Mouse (Mus musculus): Measurements from ENCODE around the gene Alg14. TPM values are rescaled to one million over a fixed set of nuclear protein-coding genes. Genes with fewer than 3 reads are reported as not detected.
A peak's percentile ranks its signal among the peaks of the same experiment; 100 is the strongest.

The Alg14 gene
- 10 to 100 TPM in 2 of 4 experiments, 1 to 10 TPM in 2; 7.5 to 12.4 (median 10.9) TPM for total RNA-seq (2022)

GRCm38 (mm10) chr3:121291560-121292258, at the start of gene Alg14:
Gene Alg14, plus strand, starts transcription at chr3:121291773.
- peak; percentile 98 for DNase-seq (ENCODE audit: low spot score)

- DNase-seq (ENCODE audit: low spot score), result no peak
Measured at GRCm38 (mm10) chr3:121242111-121242936, 49.2 kb upstream of the Alg14 start.

- no peak for DNase-seq (ENCODE audit: low spot score)
Measured at GRCm38 (mm10) chr3:121242941-121243340, 48.6 kb upstream of the Alg14 start.

- DNase-seq (ENCODE audit: low spot score), result no peak
Measured at GRCm38 (mm10) chr3:121250048-121250447, 41.5 kb upstream of the Alg14 start.

- DNase-seq (ENCODE audit: low spot score), result no peak
Measured at GRCm38 (mm10) chr3:121250576-121251433, 40.8 kb upstream of the Alg14 start.

- no peak for DNase-seq (ENCODE audit: low spot score)
Measured at GRCm38 (mm10) chr3:121255501-121255900, 36.1 kb upstream of the Alg14 start.

- DNase-seq (ENCODE audit: low spot score), result no peak
Measured at GRCm38 (mm10) chr3:121256131-121256530, 35.4 kb upstream of the Alg14 start.

GRCm38 (mm10) chr3:121257418-121257817, 34.2 kb upstream of the Alg14 start:
- no peak for DNase-seq (ENCODE audit: low spot score)

GRCm38 (mm10) chr3:121258521-121259478, 32.8 kb upstream of the Alg14 start:
- DNase-seq (ENCODE audit: low spot score), result no peak

GRCm38 (mm10) chr3:121260041-121260440, 31.5 kb upstream of the Alg14 start:
- DNase-seq (ENCODE audit: low spot score), result no peak

GRCm38 (mm10) chr3:121260831-121261230, 30.7 kb upstream of the Alg14 start:
- DNase-seq (ENCODE audit: low spot score), result no peak

- DNase-seq (ENCODE audit: low spot score), result no peak
Measured at GRCm38 (mm10) chr3:121261251-121261650, 30.3 kb upstream of the Alg14 start.

GRCm38 (mm10) chr3:121261939-121262520, 29.5 kb upstream of the Alg14 start:
- no peak for DNase-seq (ENCODE audit: low spot score)

GRCm38 (mm10) chr3:121262521-121263204, 28.9 kb upstream of the Alg14 start:
- no peak for DNase-seq (ENCODE audit: low spot score)

GRCm38 (mm10) chr3:121263205-121263548, 28.4 kb upstream of the Alg14 start:
- DNase-seq (ENCODE audit: low spot score), result no peak

- no peak for DNase-seq (ENCODE audit: low spot score)
Measured at GRCm38 (mm10) chr3:121264242-121264641, 27.3 kb upstream of the Alg14 start.

- DNase-seq (ENCODE audit: low spot score), result no peak
Measured at GRCm38 (mm10) chr3:121267283-121267682, 24.3 kb upstream of the Alg14 start.

- DNase-seq (ENCODE audit: low spot score), result no peak
Measured at GRCm38 (mm10) chr3:121272577-121272976, 19.0 kb upstream of the Alg14 start.

GRCm38 (mm10) chr3:121274010-121274409, 17.6 kb upstream of the Alg14 start:
- no peak for DNase-seq (ENCODE audit: low spot score)

GRCm38 (mm10) chr3:121277009-121277408, 14.6 kb upstream of the Alg14 start:
- DNase-seq (ENCODE audit: low spot score), result no peak

All from heart, adult 8-10 months (tissue).